Mouse (Mus musculus): ENCODE measurements around the gene Gm5105. TPM values are rescaled to one million over a fixed set of nuclear protein-coding genes. Genes with fewer than 3 reads are reported as not detected.

Gene Gm5105
- total RNA-seq (2012; rRNA removed) (not detected in 2 replicates), polyA plus RNA-seq (2012; ENCODE audit: insufficient read depth in 1 of 2, insufficient read length in 2 of 2, low read depth in 1 of 2, low replicate concordance in 2 of 2, missing spikeins in 1 of 2) (not detected)

GRCm38 (mm10) chr3:138067288-138067687, at the start of gene Gm5105:
Gene Gm5105, minus strand, starts transcription at chr3:138067388.
- Histone ChIP-seq H3K4me1 (ENCODE audit: control insufficient read depth in 1 of 2, insufficient read depth in 2 of 2, low read length in 2 of 2) (no peaks in the 10 kb centered on the region), H3K9me3 (replicated peaks; ENCODE audit: insufficient read depth, low read length) (no peaks in the 10 kb centered on the region), H3K27me3 (ENCODE audit: control insufficient read depth in 1 of 2, insufficient read depth in 2 of 2, low read length in 2 of 2) (no peaks in the 10 kb centered on the region), H3K27ac (ENCODE audit: control insufficient read depth, low read depth, low read length) (no peak within 1 kb of the TSS), H3K36me3 (ENCODE audit: control insufficient read depth in 1 of 2, insufficient read depth in 2 of 2, low read length in 2 of 2) (no peaks in the 10 kb centered on the region), H3K9ac (ENCODE audit: control insufficient read depth, low read depth, low read length, poor library complexity, severe bottlenecking) (no peak within 1 kb of the TSS), H3K4me3 (ENCODE audit: control insufficient read depth in 1 of 2, insufficient read depth in 1 of 2, low read depth in 2 of 2, low read length in 2 of 2) (no peak within 1 kb of the TSS), H3K79me2 (ENCODE audit: control insufficient read depth, insufficient read depth, low read length, poor library complexity) (no peaks in the 10 kb centered on the region)
- no peak for DNase-seq (ENCODE audit: low read depth, low spot score)
- TF ChIP-seq ETS1 (IDR thresholded peaks at IDR 0.05; ENCODE audit: low read depth, low read length) (no peak), USF2 (IDR thresholded peaks at IDR 0.05; ENCODE audit: borderline replicate concordance in 1 of 2, insufficient read depth in 1 of 2, low read depth in 1 of 2, low read length in 2 of 2) (no peak), JUND (IDR thresholded peaks at IDR 0.05; ENCODE audit: low read depth, low read length) (no peak), CHD1 (IDR thresholded peaks at IDR 0.05; ENCODE audit: low read depth, low read length) (no peak), RAD21 (IDR thresholded peaks at IDR 0.05; ENCODE audit: low read depth, low read length) (no peak), UBTF (IDR thresholded peaks at IDR 0.05; ENCODE audit: borderline replicate concordance, insufficient read depth, low read depth, low read length) (no peak), POLR2AphosphoS5 (IDR thresholded peaks at IDR 0.05; ENCODE audit: borderline replicate concordance, low read depth, low read length) (no peak), USF1 (IDR thresholded peaks at IDR 0.05; ENCODE audit: low read depth, low read length) (no peak), MYC (IDR thresholded peaks at IDR 0.05; ENCODE audit: low read depth, low read length) (no peak), SMC3 (IDR thresholded peaks at IDR 0.05; ENCODE audit: low read depth, low read length) (no peak), SIN3A (IDR thresholded peaks at IDR 0.05; ENCODE audit: low read length) (no peak), EP300 (IDR thresholded peaks at IDR 0.05; ENCODE audit: low read depth in 1 of 2, low read length in 2 of 2) (no peak), GABPA (IDR thresholded peaks at IDR 0.05; ENCODE audit: low read depth, low read length) (no peak)

GRCm38 (mm10) chr3:138116871-138117270, 49.7 kb upstream of the Gm5105 start:
- Histone ChIP-seq H3K4me3 (ENCODE audit: control insufficient read depth in 1 of 2, insufficient read depth in 1 of 2, low read depth in 2 of 2, low read length in 2 of 2) (no peak overlapping the region), H3K27me3 (ENCODE audit: control insufficient read depth in 1 of 2, insufficient read depth in 2 of 2, low read length in 2 of 2) (no peaks in the 10 kb centered on the region), H3K36me3 (ENCODE audit: control insufficient read depth in 1 of 2, insufficient read depth in 2 of 2, low read length in 2 of 2) (no peaks in the 10 kb centered on the region), H3K4me1 (ENCODE audit: control insufficient read depth in 1 of 2, insufficient read depth in 2 of 2, low read length in 2 of 2) (no peaks in the 10 kb centered on the region), H3K79me2 (ENCODE audit: control insufficient read depth, insufficient read depth, low read length, poor library complexity) (no peaks in the 10 kb centered on the region; the same call in 1 of the 2 replicates), H3K27ac (ENCODE audit: control insufficient read depth, low read depth, low read length) (no peak overlapping the region), H3K9ac (ENCODE audit: control insufficient read depth, low read depth, low read length, poor library complexity, severe bottlenecking) (no peak overlapping the region), H3K9me3 (replicated peaks; ENCODE audit: insufficient read depth, low read length) (no peaks in the 10 kb centered on the region)
- TF ChIP-seq ZNF384 (IDR thresholded peaks at IDR 0.05; ENCODE audit: low read depth, low read length) (no peak), MYC (IDR thresholded peaks at IDR 0.05; ENCODE audit: low read depth, low read length) (no peak), KAT2A (conservative IDR thresholded peaks at IDR 0.05; ENCODE audit: low read depth, low read length) (no peak), USF1 (IDR thresholded peaks at IDR 0.05; ENCODE audit: low read depth, low read length) (no peak), ELF1 (IDR thresholded peaks at IDR 0.05; ENCODE audit: low read depth, low read length) (no peak), TCF12 (IDR thresholded peaks at IDR 0.05; ENCODE audit: low read depth, low read length) (no peak), MAZ (IDR thresholded peaks at IDR 0.05; ENCODE audit: low read depth, low read length) (no peak), MAX (IDR thresholded peaks at IDR 0.05; ENCODE audit: low read length) (no peak), TBP (IDR thresholded peaks at IDR 0.05; ENCODE audit: low read depth, low read length) (no peak), E2F4 (IDR thresholded peaks at IDR 0.05; ENCODE audit: borderline replicate concordance, low read depth, low read length) (no peak), RAD21 (IDR thresholded peaks at IDR 0.05; ENCODE audit: low read depth, low read length) (no peak), CHD2 (IDR thresholded peaks at IDR 0.05; ENCODE audit: low read length) (no peak), USF2 (IDR thresholded peaks at IDR 0.05; ENCODE audit: borderline replicate concordance in 1 of 2, insufficient read depth in 1 of 2, low read depth in 1 of 2, low read length in 2 of 2) (no peak), UBTF (IDR thresholded peaks at IDR 0.05; ENCODE audit: borderline replicate concordance, insufficient read depth, low read depth, low read length) (no peak)
- DNase-seq (ENCODE audit: low read depth, low spot score): no peak

All from MEL (cell line).